Mouse (Mus musculus): ENCODE data around the gene Gm45753.

DNA sequence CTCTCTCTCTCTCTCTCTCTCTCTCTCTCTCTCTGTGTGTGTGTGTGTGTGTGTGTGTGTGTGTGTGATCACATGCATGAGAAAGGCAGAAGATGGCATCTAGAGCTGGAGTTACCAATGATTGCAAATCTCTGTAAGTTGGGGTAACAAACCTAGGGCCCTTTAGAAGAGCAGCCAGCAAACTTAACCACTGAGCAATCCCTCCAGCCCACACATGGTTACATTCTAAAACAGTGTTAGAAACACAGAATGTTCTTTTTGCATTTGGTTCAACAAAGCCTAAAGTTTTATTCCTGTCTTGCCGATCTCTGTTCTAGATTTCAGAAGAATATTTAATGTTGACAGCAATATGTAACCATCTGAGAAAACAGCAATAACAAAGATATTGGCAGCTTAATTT, 54.7 kb downstream of the Gm45753 start:
- TF ChIP-seq CTCF (IDR thresholded peaks at IDR 0.05; ENCODE audit: insufficient read depth, low read length) (no peak), POLR2A (IDR thresholded peaks at IDR 0.05; ENCODE audit: borderline replicate concordance, extremely low read depth, low read depth, low read length) (no peak)
